Mouse (Mus musculus): ENCODE data around the gene Ralgps1.
A peak's percentile ranks its signal among the peaks of the same experiment; 100 is the strongest.

Gene Ralgps1

GRCm38 (mm10) chr2:33244880-33245279 lies 126.4 kb downstream of the Ralgps1 start:
- DNase-seq (ENCODE audit: low spot score), result no peak

GRCm38 (mm10) chr2:33237581-33237980 lies 133.7 kb downstream of the Ralgps1 start:
- no peak for DNase-seq (ENCODE audit: low spot score)

GRCm38 (mm10) chr2:33234848-33235247 lies 136.4 kb downstream of the Ralgps1 start:
- DNase-seq (ENCODE audit: low spot score), result no peak

GRCm38 (mm10) chr2:33233856-33234255 lies 137.4 kb downstream of the Ralgps1 start:
- DNase-seq (ENCODE audit: low spot score), result no peak

GRCm38 (mm10) chr2:33232782-33233570 lies 138.3 kb downstream of the Ralgps1 start:
- DNase-seq (ENCODE audit: low spot score), result no peak

GRCm38 (mm10) chr2:33231788-33232187 lies 139.5 kb downstream of the Ralgps1 start:
- DNase-seq (ENCODE audit: low spot score), result no peak

GRCm38 (mm10) chr2:33230701-33231100 lies 140.6 kb downstream of the Ralgps1 start:
- DNase-seq (ENCODE audit: low spot score), result no peak

- DNase-seq (ENCODE audit: low spot score), result no peak
Observed at GRCm38 (mm10) chr2:33228551-33228950, 142.7 kb downstream of the Ralgps1 start.

GRCm38 (mm10) chr2:33228077-33228476 lies 143.2 kb downstream of the Ralgps1 start:
- DNase-seq (ENCODE audit: low spot score), result no peak

- DNase-seq (ENCODE audit: low spot score), result no peak
Observed at GRCm38 (mm10) chr2:33225921-33226320, 145.4 kb downstream of the Ralgps1 start.

- no peak for DNase-seq (ENCODE audit: low spot score)
Observed at GRCm38 (mm10) chr2:33223656-33224358, 147.5 kb downstream of the Ralgps1 start.

GRCm38 (mm10) chr2:33222480-33222879 lies 148.8 kb downstream of the Ralgps1 start:
- DNase-seq (ENCODE audit: low spot score), result no peak

GRCm38 (mm10) chr2:33221339-33221900 lies 149.9 kb downstream of the Ralgps1 start:
- no peak for DNase-seq (ENCODE audit: low spot score)

GRCm38 (mm10) chr2:33220674-33221338 lies 150.5 kb downstream of the Ralgps1 start:
- no peak for DNase-seq (ENCODE audit: low spot score)

GRCm38 (mm10) chr2:33220246-33220645 lies 151.0 kb downstream of the Ralgps1 start:
- DNase-seq (ENCODE audit: low spot score), result peak; percentile 28

GRCm38 (mm10) chr2:33219637-33220036 lies 151.6 kb downstream of the Ralgps1 start:
- DNase-seq (ENCODE audit: low spot score), result no peak

- peak; percentile 41 for DNase-seq (ENCODE audit: low spot score)
Observed at GRCm38 (mm10) chr2:33218903-33219625, 152.2 kb downstream of the Ralgps1 start.

GRCm38 (mm10) chr2:33217425-33217794 lies 153.9 kb downstream of the Ralgps1 start:
- no peak for DNase-seq (ENCODE audit: low spot score)

GRCm38 (mm10) chr2:33216645-33217424 lies 154.5 kb downstream of the Ralgps1 start:
- no peak for DNase-seq (ENCODE audit: low spot score)

- peak; percentile 91 for DNase-seq (ENCODE audit: low spot score)
Observed at GRCm38 (mm10) chr2:33215700-33216509, 155.4 kb downstream of the Ralgps1 start, which contains the start of gene Angptl2. TSS of gene Angptl2 (plus strand) at chr2:33216069.

Measured in urinary bladder, postnatal 14 days (tissue).